Mouse (Mus musculus) CD4-positive, CD25-positive, alpha-beta regulatory T cell, adult 4 months (primary cell): ENCODE results near the gene Borcs5. TPM values are rescaled to one million over a fixed set of nuclear protein-coding genes. Genes with fewer than 3 reads are reported as not detected.
"Not testable (repeated sequence)": the region's sequence is repeated elsewhere in the genome, so short reads cannot be mapped to it uniquely, and the experiment has no call there.

Source experiments
- ATAC-seq: one replicate; pipeline ENCODE4 v1.8.0; 2017
- polyA plus RNA-seq, 2 experiments: library from polyadenylated mRNA; unstranded; fragments of 100-300 nt; shearing (Covaris generic); gene quantifications; one replicate each; pipeline ENCODE4 v1.2.1; 2017

Gene Borcs5
- polyA plus RNA-seq, 2 experiments from 2014 or later: 9.2 to 10.6 TPM

- ATAC-seq: not testable (repeated sequence)
These were observed 34.4 kb downstream of the Borcs5 start for GRCm38 (mm10) chr6:134673712-134674111.

DNA sequence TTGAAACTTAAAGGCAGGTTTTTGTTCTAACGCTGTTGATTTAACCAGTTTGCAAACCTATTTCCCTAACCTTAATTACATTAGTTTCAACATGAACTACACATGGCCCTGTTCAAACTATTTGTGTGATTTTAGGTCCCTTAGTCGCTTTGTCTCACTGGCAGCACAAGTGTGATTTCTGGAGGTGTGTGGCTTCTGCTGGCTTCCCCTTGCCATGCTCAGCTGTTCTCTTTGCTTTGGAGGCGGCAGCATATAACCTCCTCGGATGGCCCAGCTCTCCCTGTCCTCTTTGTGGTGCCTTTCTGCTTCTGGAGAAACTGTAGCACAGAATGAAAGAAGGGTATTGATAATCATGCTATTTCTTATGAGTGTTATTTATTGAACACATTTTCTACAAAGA is 38.2 kb downstream of the Borcs5 start:
- no peak for ATAC-seq

- ATAC-seq: no peak
These were observed 38.7 kb downstream of the Borcs5 start for GRCm38 (mm10) chr6:134678037-134678436.

GRCm38 (mm10) chr6:134679330-134679729 is 40.0 kb downstream of the Borcs5 start:
- not testable (repeated sequence) for ATAC-seq

- no peak for ATAC-seq
These were observed 45.1 kb downstream of the Borcs5 start for GRCm38 (mm10) chr6:134684354-134684915.

- ATAC-seq: no peak
These were observed 45.7 kb downstream of the Borcs5 start for GRCm38 (mm10) chr6:134685040-134685439.

DNA sequence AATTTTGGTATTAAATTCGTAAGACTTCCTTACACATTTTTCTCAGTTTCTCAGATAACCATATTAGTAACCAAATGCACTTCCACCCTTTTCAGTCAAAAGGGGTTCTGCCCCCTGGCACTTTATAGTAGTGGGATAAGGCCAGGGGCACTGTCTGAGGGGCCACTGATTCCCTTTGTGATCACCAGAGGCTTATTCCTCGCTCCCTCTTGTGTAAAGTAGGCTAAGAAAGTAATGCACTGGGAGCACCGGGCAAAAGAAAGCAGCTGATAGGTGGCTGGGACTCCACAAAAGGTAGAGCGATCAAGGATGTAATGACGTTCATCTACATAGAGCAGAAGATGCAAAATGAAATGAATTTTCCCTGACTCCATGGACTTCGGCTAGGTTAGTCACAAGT is 46.2 kb downstream of the Borcs5 start:
- ATAC-seq: no peak

GRCm38 (mm10) chr6:134694498-134694897 is 55.2 kb downstream of the Borcs5 start:
- no peak for ATAC-seq

- ATAC-seq: no peak
These were observed 55.7 kb downstream of the Borcs5 start for GRCm38 (mm10) chr6:134694988-134695387.

DNA sequence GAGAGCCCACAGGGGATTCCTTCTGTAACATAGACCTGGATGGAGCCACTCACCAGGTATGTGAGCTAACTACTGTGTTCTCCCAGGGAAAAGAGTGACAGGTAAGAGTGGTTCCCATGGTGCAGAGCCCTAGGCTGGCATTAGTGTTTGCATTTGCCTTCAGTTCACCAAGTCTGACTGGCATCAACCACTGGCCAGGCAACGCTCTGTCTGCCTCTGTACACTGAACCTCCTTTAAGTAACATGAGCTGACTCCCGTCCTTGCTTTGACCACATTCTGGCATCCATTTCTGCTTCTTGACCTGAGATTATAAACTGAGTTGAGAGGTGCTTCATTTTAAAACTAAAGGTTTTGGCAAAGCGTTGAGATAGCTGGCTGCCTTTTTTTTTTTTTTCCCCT is 56.3 kb downstream of the Borcs5 start:
- ATAC-seq: no peak

- ATAC-seq: no peak
These were observed 56.8 kb downstream of the Borcs5 start for GRCm38 (mm10) chr6:134696146-134696545.

DNA sequence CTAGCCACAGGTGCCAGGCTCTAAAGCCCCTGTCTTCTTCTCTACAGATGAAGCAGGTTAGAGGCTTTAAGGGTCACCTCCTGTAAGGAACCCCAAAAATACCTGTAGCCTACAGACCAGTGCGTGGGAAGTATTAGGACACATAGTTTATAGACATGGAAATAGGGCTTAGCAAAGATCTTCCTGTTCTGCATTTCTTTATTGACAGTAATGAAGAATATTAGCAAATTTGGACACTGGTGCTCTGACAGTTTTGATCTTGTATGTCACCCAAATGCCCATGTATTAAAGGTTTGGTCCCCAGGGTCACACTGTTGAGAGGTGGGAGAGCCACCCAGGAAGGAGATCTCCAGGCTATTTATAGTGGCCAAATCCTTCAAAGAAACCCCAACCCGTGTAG is 57.2 kb downstream of the Borcs5 start:
- no peak for ATAC-seq

- ATAC-seq: no peak
These were observed 58.9 kb downstream of the Borcs5 start for GRCm38 (mm10) chr6:134698243-134698642.

DNA sequence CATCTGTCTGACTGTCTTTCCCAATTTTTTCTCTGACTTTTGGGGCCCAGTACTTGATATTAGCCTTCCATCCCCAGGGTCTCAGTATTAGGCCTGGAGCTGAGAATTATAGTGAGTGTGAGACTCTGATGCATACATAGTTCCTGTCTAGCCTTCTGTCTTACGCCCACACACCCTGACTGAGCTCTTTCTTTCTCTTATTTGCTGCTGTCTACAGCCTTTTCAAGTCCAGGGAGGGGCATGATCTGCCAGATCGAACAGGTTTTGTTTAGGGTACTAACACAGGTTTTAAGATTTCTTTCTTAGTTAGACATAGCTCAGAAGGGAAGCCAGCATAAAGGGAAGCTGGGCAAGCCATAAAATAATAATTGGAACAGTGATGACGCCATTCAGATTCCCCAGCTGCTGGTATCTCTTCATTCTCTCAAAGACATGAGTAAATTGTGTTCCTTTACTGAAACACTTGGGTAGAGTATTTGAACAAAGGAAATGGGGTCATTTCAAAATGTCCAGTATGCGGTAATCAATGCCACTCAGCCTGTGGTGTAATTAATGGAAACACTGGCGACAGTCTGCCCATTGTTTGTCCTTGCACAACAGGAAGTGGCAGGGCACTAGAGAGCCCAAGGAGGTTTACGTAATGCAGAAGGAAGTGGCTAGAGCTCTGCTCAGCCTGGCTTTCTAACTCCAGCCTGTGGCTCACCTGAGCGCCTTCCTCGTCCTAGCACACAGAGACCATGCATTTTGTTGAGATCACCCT is 61.3 kb downstream of the Borcs5 start:
- ATAC-seq: peak; percentile 86

DNA sequence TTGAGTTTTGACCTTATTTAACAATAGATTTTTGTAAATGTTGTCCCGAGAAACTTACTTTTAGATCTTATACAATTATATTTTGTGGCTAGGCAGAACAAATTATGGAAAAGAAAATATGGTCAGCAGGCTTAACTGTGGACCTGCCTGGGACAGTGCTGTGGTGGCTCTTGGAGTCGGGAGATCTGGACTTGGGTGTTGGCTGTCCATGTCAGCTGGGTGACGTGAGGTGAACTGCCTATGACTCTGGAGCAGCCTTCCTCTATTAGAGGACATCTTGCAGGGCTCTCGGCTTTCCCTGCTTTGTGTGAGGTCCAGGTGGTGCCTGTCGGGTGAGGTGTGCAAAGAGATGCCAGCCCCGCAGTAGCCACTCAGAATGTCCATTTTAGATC is 61.9 kb downstream of the Borcs5 start:
- ATAC-seq: peak; percentile 6

GRCm38 (mm10) chr6:134702184-134702583 is 62.9 kb downstream of the Borcs5 start:
- ATAC-seq: no peak

DNA sequence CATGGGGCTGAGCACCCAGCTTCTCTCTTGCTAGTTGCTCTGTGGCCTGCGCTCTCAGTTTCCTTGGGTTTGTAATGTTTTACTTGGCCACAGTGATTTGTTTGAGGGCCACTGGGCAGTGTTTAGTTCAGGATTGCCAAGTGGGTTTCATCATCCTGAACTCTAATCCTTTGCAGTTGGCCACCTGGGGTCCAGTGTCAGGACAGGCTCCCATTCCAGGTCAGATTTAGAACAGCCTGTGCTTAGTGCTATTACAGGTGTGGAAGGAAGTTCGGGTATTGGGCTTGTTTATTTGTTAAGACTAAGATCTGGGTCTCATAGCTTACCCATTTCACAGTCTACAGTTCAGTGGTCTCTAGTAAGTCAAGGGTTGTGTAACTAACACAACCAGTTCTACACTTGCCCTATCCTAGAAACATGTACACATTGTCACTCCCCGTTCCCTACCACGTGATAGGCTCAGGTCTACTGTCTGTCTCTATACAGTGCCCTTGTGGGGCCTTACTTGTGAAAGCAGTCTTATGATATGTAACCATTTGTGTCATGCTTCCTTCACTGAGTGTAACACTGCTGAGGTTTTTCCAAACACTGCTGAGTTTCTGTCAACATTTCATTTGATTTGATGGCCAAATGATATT is 63.9 kb downstream of the Borcs5 start:
- ATAC-seq: no peak

GRCm38 (mm10) chr6:134706467-134706866 is 67.2 kb downstream of the Borcs5 start:
- no peak for ATAC-seq

GRCm38 (mm10) chr6:134710020-134710419 is 70.7 kb downstream of the Borcs5 start:
- ATAC-seq: no peak

DNA sequence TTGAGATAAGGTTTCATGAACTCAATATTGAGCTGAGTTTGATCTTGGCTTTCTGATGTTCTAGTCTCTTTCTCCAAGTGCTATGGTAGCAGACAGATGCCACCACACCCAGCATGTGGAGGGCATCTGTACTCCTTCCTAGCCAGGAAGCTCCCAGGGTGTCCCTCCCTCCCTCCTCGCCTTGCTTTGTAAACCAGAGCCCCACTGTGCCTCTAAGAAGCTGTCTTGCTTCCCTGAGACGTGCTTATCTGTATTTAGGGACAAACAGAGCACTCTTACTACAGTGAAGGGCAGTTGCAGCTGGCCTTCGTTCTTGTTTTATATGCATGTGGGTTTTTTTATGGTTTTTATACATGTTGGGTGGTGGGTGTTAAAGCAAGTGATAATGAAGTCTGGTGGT is 74.0 kb downstream of the Borcs5 start:
- no peak for ATAC-seq

GRCm38 (mm10) chr6:134713897-134714296 is 74.6 kb downstream of the Borcs5 start:
- ATAC-seq: no peak

DNA sequence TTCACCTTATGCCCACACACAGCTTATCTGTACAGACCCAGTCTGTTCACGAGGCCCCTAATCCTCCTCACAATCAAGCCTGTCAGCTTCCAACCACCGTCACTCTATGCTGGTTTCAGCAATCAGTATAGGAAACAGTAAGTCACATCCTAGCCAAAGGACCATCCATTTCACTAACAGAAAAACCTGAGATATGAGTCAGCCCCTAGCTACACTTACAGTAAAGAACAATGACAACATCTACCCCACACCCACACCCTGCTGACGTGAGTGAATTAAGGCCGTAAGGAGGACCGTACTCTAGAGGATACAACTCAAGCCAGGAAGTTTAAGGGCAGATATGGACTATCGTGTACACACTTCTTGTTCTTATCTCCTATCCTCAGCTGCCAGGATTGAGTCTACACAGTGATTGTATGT is 76.9 kb downstream of the Borcs5 start:
- ATAC-seq: peak; percentile 88

DNA sequence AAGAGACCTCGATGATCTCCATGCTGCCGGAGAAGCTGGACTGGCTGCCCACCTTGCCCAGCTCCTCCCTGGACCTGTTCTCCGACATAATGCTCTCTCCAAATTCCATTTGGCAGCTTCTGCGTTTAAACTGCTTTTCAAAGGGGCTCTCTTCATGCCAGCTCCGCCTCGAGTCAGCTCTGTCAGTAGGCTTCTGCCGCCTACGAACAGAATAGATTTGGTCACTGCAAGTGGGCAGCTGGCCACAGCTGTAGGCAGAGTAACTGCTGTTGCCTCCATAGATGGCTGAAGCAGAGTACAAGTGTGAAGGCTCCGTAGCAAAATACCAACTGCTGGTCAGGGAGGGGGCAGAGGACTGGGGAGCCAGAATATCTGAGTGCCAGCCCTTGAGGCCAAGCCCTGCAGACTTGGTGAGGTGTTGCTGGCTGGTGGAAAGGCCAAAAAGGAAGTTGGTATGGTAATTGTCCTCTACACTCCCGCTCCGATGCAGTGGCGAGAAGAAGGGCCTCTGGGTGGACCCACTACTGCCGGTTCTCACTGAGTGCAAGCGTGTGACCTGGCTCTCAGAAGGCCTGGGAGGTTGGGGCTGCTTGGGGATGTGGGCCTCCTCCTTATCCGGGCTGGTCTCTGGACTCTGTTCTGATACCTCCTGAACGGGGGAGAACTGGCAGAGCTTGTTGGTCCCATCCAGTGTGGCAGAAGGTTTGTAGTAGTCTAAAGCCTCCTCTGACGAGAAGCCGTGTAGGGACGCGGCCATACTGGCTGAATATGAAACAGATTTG is 78.8 kb downstream of the Borcs5 start:
- ATAC-seq: no peak
